Mouse (Mus musculus) ovary, postnatal 14 days (tissue): ENCODE measurements around the gene Srrm1.
"Not testable (repeated sequence)": the region's sequence is repeated elsewhere in the genome, so short reads cannot be mapped to it uniquely, and the experiment has no call there.

Source experiments
- DNase-seq: peaks from one replicate; pipeline ENCODE4 v3.0.0; 2022; ENCODE audit warnings: low spot score

Gene Srrm1

GRCm38 (mm10) chr4:135300248-135301041 lies 52.7 kb downstream of the Srrm1 start:
- no peak for DNase-seq

GRCm38 (mm10) chr4:135298680-135299079 lies 54.4 kb downstream of the Srrm1 start:
- no peak for DNase-seq

DNA sequence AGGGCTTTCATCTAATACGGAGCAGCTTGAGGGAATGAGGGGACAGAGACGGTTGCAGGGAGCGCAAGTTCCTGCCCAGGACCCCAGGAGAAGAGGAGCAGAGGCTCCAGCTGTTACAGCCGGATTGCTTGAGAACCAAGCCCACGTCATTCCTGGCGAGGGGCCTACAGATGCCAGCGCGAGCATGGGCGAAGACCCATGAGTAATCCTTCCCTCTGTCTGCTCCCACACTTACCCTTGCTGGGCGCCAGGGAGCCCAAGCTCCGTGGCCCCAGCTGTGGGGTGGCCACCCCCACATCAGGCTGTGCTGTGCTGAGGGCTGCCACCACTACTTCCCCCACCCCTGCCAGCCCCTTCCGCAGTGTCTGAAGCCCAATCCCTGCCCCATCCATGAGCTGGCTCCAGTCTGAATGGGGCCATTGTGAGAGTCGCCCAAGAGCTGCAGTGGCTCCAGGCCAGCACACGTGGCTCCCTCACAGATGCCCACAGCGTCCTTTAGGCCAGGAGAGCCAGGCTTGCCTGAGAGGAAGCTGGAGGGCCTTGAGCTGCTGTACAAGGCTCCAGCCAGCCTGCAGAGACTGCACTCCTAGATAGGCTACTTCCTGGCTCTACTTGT lies 55.1 kb downstream of the Srrm1 start:
- DNase-seq = no peak

GRCm38 (mm10) chr4:135297146-135297545 lies 56.0 kb downstream of the Srrm1 start:
- no peak for DNase-seq

- DNase-seq = no peak
Observed at GRCm38 (mm10) chr4:135296565-135296964, 56.6 kb downstream of the Srrm1 start.

DNA sequence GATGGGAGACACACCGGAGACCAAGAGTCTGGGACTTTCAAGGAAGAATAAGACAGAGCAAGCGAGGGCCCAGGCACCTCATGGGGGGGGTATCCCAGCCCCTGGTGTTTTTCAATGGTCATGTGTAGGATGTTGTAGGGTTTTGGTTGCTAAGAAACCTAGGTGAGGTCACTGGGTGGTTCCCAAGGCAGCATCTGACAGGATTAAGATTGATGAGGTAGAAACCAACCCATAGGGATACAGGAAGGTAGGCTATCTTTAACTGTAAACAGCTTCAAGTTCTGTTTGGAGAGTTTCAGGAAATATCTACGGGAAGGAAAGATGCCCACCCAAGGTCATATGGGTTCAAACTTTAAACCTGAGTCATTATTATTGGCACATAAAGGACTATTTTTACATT lies 59.3 kb downstream of the Srrm1 start:
- DNase-seq = no peak

DNA sequence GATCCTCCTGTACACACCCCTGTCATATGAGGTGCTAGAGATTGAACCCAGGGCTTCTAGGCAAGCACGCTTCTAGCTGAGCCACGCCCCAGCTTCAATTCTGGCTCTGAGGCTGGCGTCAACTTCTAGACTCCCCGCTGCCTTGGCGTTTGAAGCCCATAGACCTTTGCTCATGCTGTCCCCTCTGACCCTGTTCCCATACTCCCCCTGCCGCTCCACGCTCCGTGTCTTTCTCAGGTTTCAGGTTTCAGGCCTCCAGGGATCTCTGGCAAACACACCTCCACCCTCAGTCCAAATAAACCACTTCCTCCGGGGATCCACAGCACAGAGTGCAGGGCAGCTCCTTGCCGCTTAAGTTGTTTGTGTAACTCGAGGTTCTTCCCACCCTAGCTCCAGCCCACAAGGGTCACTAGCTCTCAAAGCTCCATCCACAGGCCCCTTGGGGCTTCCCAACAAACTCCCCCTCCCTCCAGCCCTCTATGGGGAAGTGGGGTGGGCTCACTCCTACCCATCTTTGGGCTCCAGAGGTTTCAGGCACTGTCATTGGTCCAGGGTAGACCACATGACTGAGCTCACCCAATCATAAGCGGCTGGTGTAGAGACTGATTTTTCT lies 60.5 kb downstream of the Srrm1 start:
- no peak for DNase-seq

DNA sequence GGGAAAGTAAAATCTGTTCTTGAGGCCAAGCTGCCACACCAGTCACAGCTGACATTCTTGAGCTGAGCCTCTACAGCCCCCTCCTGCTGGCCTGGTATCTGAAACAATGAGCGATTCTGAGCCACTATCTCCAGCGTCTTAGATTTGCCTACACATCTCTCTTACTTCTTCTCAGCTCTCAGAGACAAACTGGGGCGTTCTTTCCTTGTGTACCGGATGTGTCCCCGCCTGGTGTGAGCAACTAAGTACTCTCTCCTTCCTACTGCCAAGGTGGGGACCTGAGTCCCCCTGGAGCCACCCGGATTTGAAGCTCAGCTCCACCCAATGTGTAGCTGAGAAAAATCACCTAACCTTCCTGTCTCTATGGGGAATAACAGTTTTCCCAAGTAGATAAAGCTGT lies 61.3 kb downstream of the Srrm1 start:
- DNase-seq = no peak

DNA sequence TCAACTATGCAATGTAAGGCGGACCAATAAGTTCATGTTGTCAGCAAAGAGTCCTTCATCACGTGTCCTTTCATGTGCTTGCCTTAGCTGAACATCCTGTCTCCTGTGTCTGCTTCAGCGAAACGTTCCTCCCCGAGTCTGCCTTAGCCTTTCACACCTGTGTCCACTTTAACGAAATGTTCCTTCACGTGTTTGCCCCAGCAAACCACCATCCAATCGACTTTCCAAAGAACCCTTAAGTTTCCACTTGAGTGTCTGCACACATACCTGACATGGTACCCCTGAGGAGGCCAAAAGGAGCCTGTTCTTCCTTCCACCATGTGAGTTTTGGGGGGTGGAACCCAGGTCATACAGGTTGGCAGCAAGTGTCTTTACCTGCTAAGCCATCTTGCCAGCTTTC lies 61.9 kb downstream of the Srrm1 start:
- no peak for DNase-seq

- DNase-seq = no peak
Observed at GRCm38 (mm10) chr4:135287975-135288374, 65.1 kb downstream of the Srrm1 start.

DNA sequence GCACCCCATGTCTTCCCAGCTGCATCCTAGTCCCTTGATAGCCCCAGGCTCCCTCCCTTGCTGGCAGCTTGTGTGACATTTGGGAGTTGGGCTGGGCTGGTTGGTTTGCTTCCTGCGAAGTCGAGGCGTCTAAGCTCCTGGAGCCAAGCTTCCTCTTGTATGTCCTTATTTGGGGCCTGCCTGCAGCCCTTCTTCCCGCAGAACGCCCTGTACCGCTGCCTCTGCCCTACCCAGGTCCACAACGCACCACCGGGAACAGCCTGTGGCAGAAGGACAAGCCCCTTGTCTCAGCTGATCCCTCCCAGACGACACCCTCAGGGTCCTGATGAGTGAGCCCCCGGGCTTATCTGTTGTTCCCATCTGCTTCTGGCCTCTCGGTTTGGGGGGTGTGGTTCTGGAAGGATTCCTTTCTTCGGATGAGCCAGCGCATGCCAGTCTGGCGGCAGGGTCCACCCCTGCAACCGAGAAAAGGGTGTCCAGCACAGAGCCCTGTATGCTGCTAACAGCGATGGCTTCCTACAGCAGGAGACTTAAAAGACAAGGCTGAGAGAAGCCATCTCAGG lies 66.2 kb downstream of the Srrm1 start:
- no peak for DNase-seq

- no peak for DNase-seq
Observed at GRCm38 (mm10) chr4:135286033-135286622, 67.0 kb downstream of the Srrm1 start.

GRCm38 (mm10) chr4:135285436-135285835 lies 67.7 kb downstream of the Srrm1 start:
- no peak for DNase-seq

DNA sequence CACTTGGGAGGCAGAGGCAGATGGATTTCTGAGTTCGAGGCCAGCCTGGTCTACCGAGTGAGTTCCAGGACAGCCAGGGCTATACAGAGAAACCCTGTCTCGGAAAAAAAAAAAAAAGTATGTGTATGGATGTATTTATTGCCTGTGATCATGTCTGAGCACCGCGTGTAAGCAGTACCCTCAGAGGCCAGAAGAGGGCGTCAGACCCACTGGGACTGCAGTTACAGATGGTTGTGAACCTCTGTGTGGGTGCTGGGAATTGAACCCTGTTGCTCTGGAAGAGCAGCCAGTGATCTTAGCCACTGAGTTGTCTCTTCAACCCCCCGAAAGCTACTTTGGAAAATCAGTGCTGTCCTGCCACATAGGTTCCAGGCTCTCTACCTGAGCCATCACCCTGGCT lies 69.2 kb downstream of the Srrm1 start:
- no peak for DNase-seq

DNA sequence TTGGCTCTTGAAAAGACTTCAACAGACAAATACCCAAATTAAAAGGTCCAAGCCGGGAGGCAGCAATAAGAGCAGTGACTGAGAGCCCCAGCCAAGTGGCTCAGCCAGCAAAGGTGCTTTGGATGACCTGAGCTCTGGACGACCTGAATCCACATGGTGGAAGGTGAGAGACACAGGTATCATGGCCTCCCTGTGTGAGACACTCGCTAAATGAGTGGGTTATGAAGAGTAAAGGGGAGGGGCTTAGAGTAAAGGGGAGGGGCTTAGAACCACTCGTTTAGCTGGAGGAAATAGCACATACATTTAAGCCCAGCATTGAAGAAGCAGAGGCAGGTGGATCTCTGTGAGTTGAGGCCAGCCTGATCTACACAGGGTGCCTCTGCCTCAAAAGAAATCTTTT lies 69.7 kb downstream of the Srrm1 start:
- DNase-seq = no peak

GRCm38 (mm10) chr4:135282651-135283290 lies 70.3 kb downstream of the Srrm1 start:
- DNase-seq = peak; percentile 42

DNA sequence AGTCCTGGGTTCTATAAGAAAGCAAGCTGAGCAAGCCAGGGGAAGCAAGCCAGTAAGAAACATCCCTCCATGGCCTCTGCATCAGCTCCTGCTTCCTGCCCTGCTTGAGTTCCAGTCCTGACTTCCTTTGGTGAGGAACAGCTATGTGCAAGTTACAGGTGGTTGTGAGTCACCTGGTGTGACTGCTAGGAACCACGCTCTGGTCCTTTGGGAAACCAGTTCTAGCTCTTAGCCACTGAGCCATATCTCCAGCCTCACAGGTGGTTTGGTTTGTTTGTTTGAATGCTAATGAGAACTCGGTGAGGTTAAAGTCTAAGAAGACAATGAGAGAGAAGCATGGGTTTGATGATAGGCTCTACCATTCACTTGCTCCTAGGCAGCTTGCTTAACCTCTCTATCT lies 73.1 kb downstream of the Srrm1 start:
- DNase-seq = not testable (repeated sequence)

- DNase-seq = no peak
Observed at GRCm38 (mm10) chr4:135276681-135277379, 76.3 kb downstream of the Srrm1 start.

DNA sequence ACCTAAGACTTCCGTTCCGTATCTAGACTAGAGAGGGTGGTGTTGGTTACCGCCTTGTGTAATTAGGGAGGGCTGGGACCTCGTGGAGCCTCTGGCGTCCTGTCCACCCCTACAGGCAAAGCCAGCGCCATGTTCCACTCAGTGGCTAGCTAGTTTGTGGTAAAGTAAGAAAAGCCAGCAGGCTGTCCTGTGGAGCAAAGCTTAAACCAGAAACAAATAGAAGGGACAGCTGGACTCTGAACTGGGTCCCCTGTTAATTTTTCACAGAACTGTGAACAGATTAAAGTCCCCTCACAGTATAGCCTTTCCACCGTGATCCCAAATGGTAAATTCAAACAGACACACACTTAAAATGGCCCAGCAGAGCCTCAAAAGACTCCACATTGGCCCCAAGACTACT lies 78.4 kb downstream of the Srrm1 start:
- no peak for DNase-seq

GRCm38 (mm10) chr4:135273307-135273682 lies 79.8 kb downstream of the Srrm1 start:
- no peak for DNase-seq

GRCm38 (mm10) chr4:135272640-135273306 lies 80.3 kb downstream of the Srrm1 start, which contains the start of gene Clic4:
TSS of gene Clic4 (minus strand) at chr4:135272814.
- peak; percentile 99 for DNase-seq
